Mouse (Mus musculus): ENCODE measurements around the gene Islr. TPM values are rescaled to one million over a fixed set of nuclear protein-coding genes. Genes with fewer than 3 reads are reported as not detected.
"Not testable (repeated sequence)": the region's sequence is repeated elsewhere in the genome, so short reads cannot be mapped to it uniquely, and the experiment has no call there.

Islr gene
- polyA plus RNA-seq (2015; fragmentation: Nextera tagmentation; extraction: Ambion mirVana) = 120 and 128 TPM in 2 replicates

- H3K9me3 ChIP-seq (replicated peaks; ENCODE audit: control insufficient read depth, low read length) = no peaks in the 10 kb centered on the region
- H3K27ac ChIP-seq (ENCODE audit: low read length) = no peak within 1 kb of the TSS
- peak; percentile 75 for ATAC-seq (ENCODE audit: insufficient read depth, low FRiP score)
- H3K9ac ChIP-seq (ENCODE audit: low read length) = peak within 1 kb of the TSS; percentile 38
- WGBS = 4% methylated on average over 42 of the region's 42 CpGs
- H3K4me1 ChIP-seq (ENCODE audit: control insufficient read depth, insufficient read depth, low read length) = peaks cover 9% of the 10 kb centered on the region; the same call in 1 of the 2 replicates
- H3K4me3 ChIP-seq (replicated peaks; ENCODE audit: low read length) = peak within 1 kb of the TSS; percentile 44
- H3K27me3 ChIP-seq (ENCODE audit: control insufficient read depth, insufficient read depth, low read length) = peaks cover 51% of the 10 kb centered on the region
- peak within 1 kb of the TSS; percentile 66 for H3K4me2 ChIP-seq (ENCODE audit: low read depth, low read length)
- H3K36me3 ChIP-seq (ENCODE audit: control insufficient read depth, insufficient read depth, low read length) = no peaks in the 10 kb centered on the region
Measured at GRCm38 (mm10) chr9:58203516-58204447, at the start of gene Islr, which contains the start of gene Islr2. Islr (minus strand) TSS chr9:58204306. Islr2 (minus strand) TSS chr9:58204319.

DNA sequence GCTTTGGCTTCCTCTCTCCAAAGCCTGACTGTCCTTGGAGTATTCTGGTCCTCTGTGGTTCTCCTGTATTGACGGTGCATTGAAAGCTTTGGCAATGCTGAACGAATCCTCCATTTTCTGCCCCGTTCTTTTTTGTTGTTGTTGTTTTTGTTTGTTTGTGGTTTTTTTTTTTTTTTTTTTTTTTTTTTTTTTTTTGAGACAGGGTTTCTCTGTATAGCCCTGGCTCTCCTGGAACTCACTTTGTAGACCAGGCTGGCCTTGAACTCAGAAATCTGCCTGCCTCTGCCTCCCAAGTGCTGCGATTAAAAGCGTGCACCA is 49.7 kb upstream of the Islr start:
- H3K4me2 ChIP-seq (ENCODE audit: low read depth, low read length) = peak overlapping the region; percentile 86
- peak overlapping the region; percentile 80 for H3K9ac ChIP-seq (ENCODE audit: low read length)
- H3K27me3 ChIP-seq (ENCODE audit: control insufficient read depth, insufficient read depth, low read length); ATAC-seq (ENCODE audit: insufficient read depth, low FRiP score); H3K36me3 ChIP-seq (ENCODE audit: control insufficient read depth, insufficient read depth, low read length); H3K9me3 ChIP-seq (replicated peaks; ENCODE audit: control insufficient read depth, low read length): not testable (repeated sequence)
- peaks cover 16% of the 10 kb centered on the region for H3K4me1 ChIP-seq (ENCODE audit: control insufficient read depth, insufficient read depth, low read length)
- WGBS = 60% methylated on average over 5 of the region's 5 CpGs
- peak overlapping the region; percentile 66 for H3K27ac ChIP-seq (ENCODE audit: low read length)
- peak overlapping the region; percentile 83 for H3K4me3 ChIP-seq (replicated peaks; ENCODE audit: low read length)

DNA sequence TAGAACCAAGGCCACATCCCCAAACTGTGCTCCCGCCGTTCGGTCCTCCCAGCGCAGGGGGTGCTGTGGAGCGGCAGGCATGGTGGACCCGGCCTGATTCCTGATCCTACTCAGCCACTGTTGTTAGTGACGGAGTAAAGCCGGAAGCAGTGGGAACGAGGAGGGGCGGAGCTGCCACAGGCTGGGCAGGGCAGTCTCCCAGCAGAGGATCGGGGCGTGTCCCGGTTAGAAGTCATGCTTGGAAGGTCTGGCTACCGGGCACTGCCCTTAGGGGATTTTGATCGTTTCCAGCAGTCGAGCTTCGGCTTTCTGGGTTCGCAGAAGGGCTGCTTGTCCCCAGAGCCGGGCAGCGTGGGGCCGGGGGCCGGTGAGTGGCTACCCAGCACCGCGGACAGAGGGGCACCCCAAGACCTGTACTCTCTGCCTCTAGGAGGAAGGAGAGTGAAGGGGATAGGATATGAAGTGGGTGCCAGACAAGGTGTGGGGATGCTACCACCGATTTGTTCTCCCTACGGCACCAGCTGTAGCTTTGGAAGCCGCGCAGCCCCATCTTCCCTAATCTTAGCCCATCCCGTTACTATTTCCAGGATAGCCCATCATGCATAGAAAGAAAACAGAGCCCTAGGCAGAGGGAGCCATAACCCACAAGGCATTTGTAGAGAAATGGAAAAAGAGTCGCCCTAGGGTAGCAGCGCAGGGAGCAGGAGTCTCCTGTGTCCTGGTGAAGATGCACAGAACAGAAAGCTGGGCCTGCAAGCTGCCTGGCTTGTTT is 49.1 kb upstream of the Islr start, which contains the start of gene Stoml1:
Stoml1 (plus strand) TSS at position 132 of the 772 bp plus-strand sequence.
- ATAC-seq (ENCODE audit: insufficient read depth, low FRiP score) = peak; percentile 96
- no peaks in the 10 kb centered on the region for H3K9me3 ChIP-seq (replicated peaks; ENCODE audit: control insufficient read depth, low read length)
- H3K9ac ChIP-seq (ENCODE audit: low read length) = peak within 1 kb of the TSS; percentile 80

DNA sequence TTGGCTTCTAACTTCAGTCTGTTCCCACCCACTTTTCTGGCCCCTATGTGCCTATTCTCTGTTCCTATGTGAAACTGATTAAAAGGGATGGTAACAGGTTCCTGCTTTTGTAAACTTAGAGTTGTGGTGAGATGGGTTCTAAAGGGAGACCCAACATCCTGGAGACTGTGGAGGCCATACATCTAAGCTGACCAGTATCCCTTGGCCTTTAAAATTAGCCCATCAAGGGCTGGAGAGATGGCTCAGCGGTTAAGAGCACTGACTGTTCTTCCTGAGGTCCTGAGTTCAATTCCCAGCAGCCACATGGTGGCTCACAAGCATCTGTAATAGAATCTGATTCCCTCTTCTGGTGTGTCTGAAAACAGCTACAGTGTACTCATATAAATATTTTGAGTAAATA is 46.6 kb upstream of the Islr start:
- H3K27ac ChIP-seq (ENCODE audit: low read length) = peak overlapping the region; percentile 93; the same call in 1 of the 2 replicates
- not testable (repeated sequence) for H3K9ac ChIP-seq (ENCODE audit: low read length)

More for the DNA sequence above, 49.1 kb upstream of the Islr start, which contains the start of gene Stoml1:
- Histone ChIP-seq H3K36me3 (ENCODE audit: control insufficient read depth, insufficient read depth, low read length) (no peaks in the 10 kb centered on the region), H3K27ac (ENCODE audit: low read length) (peak within 1 kb of the TSS; percentile 66), H3K4me3 (replicated peaks; ENCODE audit: low read length) (peak within 1 kb of the TSS; percentile 83), H3K4me1 (ENCODE audit: control insufficient read depth, insufficient read depth, low read length) (peaks cover 22% of the 10 kb centered on the region), H3K27me3 (ENCODE audit: control insufficient read depth, insufficient read depth, low read length) (no peaks in the 10 kb centered on the region), H3K4me2 (ENCODE audit: low read depth, low read length) (peak within 1 kb of the TSS; percentile 86)
- WGBS = under 1% methylated on average over 31 of the region's 31 CpGs

GRCm38 (mm10) chr9:58250322-58250721 is 46.2 kb upstream of the Islr start:
- ATAC-seq (ENCODE audit: insufficient read depth, low FRiP score) = no peak
- H3K4me1 ChIP-seq (ENCODE audit: control insufficient read depth, insufficient read depth, low read length) = peaks cover 42% of the 10 kb centered on the region
- no peaks in the 10 kb centered on the region for H3K27me3 ChIP-seq (ENCODE audit: control insufficient read depth, insufficient read depth, low read length)
- H3K9ac ChIP-seq (ENCODE audit: low read length) = peak overlapping the region; percentile 80
- H3K4me3 ChIP-seq (replicated peaks; ENCODE audit: low read length) = no peak overlapping the region; the same call in 1 of the 2 replicates
- no peaks in the 10 kb centered on the region for H3K36me3 ChIP-seq (ENCODE audit: control insufficient read depth, insufficient read depth, low read length)
- WGBS = 67% methylated on average over 8 of the region's 8 CpGs
- H3K4me2 ChIP-seq (ENCODE audit: low read depth, low read length) = peak overlapping the region; percentile 66
- H3K9me3 ChIP-seq (replicated peaks; ENCODE audit: control insufficient read depth, low read length) = no peaks in the 10 kb centered on the region
- peak overlapping the region; percentile 93 for H3K27ac ChIP-seq (ENCODE audit: low read length)

More for the DNA sequence above, 46.6 kb upstream of the Islr start:
- H3K4me2 ChIP-seq (ENCODE audit: low read depth, low read length); H3K27me3 ChIP-seq (ENCODE audit: control insufficient read depth, insufficient read depth, low read length); ATAC-seq (ENCODE audit: insufficient read depth, low FRiP score); H3K4me3 ChIP-seq (replicated peaks; ENCODE audit: low read length); H3K9me3 ChIP-seq (replicated peaks; ENCODE audit: control insufficient read depth, low read length); H3K36me3 ChIP-seq (ENCODE audit: control insufficient read depth, insufficient read depth, low read length): not testable (repeated sequence)
- 97% methylated on average over 1 of the region's 1 CpGs for WGBS
- H3K4me1 ChIP-seq (ENCODE audit: control insufficient read depth, insufficient read depth, low read length) = peaks cover 41% of the 10 kb centered on the region

GRCm38 (mm10) chr9:58249592-58250192 is 45.6 kb upstream of the Islr start, which contains the start of gene Pml:
Pml (minus strand) TSS chr9:58249786.
- under 1% methylated on average over 16 of the region's 16 CpGs for whole genome bisulfite sequencing
- peaks cover 44% of the 10 kb centered on the region for H3K4me1 ChIP-seq (ENCODE audit: control insufficient read depth, insufficient read depth, low read length)
- peak; percentile 76 for ATAC-seq (ENCODE audit: insufficient read depth, low FRiP score)

DNA sequence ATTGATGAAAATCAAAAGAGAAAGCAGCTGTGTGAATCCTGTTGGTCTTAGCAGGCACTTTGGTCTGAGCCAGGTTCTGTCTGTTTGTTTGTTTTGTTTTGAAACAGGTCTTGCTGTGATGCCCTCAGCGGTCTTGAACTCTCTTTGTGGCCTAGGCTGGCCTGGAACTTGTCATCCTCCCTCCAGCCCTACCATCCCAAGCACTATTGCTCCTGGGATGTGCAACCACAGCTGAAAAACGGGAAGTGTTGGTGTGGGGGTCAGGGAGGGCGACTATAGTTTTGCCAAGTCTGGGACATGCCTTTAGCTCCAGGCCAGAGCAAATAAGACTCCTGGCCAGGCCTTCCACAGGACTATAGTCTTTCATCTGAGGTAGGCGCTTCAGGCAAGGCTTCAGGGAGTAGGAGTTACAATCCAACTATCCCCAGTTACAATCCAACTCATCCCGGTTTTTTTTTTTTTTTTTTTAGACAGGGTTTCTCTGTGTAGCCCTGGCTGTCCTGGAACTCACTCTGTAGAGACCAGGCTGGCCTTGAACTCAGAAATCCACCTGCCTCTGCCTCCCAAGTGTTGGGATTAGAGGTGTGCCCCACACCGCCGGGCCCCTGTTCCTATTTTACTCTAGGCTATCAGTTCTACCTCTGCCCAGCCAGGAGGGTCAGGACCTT is 44.8 kb upstream of the Islr start:
- WGBS = 28% methylated on average over 7 of the region's 7 CpGs
- no peak for ATAC-seq (ENCODE audit: insufficient read depth, low FRiP score)

More at GRCm38 (mm10) chr9:58249592-58250192, 45.6 kb upstream of the Islr start, which contains the start of gene Pml:
- Histone ChIP-seq H3K4me2 (ENCODE audit: low read depth, low read length) (peak within 1 kb of the TSS; percentile 66), H3K9me3 (replicated peaks; ENCODE audit: control insufficient read depth, low read length) (no peaks in the 10 kb centered on the region), H3K27me3 (ENCODE audit: control insufficient read depth, insufficient read depth, low read length) (no peaks in the 10 kb centered on the region), H3K4me3 (replicated peaks; ENCODE audit: low read length) (peak within 1 kb of the TSS; percentile 59), H3K36me3 (ENCODE audit: control insufficient read depth, insufficient read depth, low read length) (no peaks in the 10 kb centered on the region), H3K27ac (ENCODE audit: low read length) (peak within 1 kb of the TSS; percentile 93), H3K9ac (ENCODE audit: low read length) (peak within 1 kb of the TSS; percentile 80)

GRCm38 (mm10) chr9:58247064-58247759 is 43.1 kb upstream of the Islr start:
- Histone ChIP-seq H3K27me3 (ENCODE audit: control insufficient read depth, insufficient read depth, low read length) (no peaks in the 10 kb centered on the region), H3K9me3 (replicated peaks; ENCODE audit: control insufficient read depth, low read length) (no peaks in the 10 kb centered on the region), H3K36me3 (ENCODE audit: control insufficient read depth, insufficient read depth, low read length) (no peaks in the 10 kb centered on the region), H3K27ac (ENCODE audit: low read length) (peak overlapping the region; percentile 30), H3K4me3 (replicated peaks; ENCODE audit: low read length) (peak overlapping the region; percentile 33), H3K9ac (ENCODE audit: low read length) (peak overlapping the region; percentile 67), H3K4me2 (ENCODE audit: low read depth, low read length) (peak overlapping the region; percentile 66), H3K4me1 (ENCODE audit: control insufficient read depth, insufficient read depth, low read length) (peaks cover 46% of the 10 kb centered on the region)
- WGBS = 9% methylated on average over 25 of the region's 25 CpGs
- ATAC-seq (ENCODE audit: insufficient read depth, low FRiP score) = peak; percentile 62

More for the DNA sequence above, 44.8 kb upstream of the Islr start:
- Histone ChIP-seq H3K4me3 (replicated peaks; ENCODE audit: low read length) (peak overlapping the region; percentile 59), H3K4me2 (ENCODE audit: low read depth, low read length) (peak overlapping the region; percentile 66), H3K36me3 (ENCODE audit: control insufficient read depth, insufficient read depth, low read length) (no peaks in the 10 kb centered on the region), H3K9me3 (replicated peaks; ENCODE audit: control insufficient read depth, low read length) (no peaks in the 10 kb centered on the region), H3K27me3 (ENCODE audit: control insufficient read depth, insufficient read depth, low read length) (no peaks in the 10 kb centered on the region), H3K9ac (ENCODE audit: low read length) (peak overlapping the region; percentile 80), H3K4me1 (ENCODE audit: control insufficient read depth, insufficient read depth, low read length) (peaks cover 41% of the 10 kb centered on the region), H3K27ac (ENCODE audit: low read length) (peak overlapping the region; percentile 93)
